Mouse (Mus musculus) heart, postnatal 0 days (tissue): Measurements from ENCODE around the gene Spsb2.

Source experiments
- CTCF ChIP-seq: IDR thresholded peaks from 2 replicates; pipeline ENCODE4 v1.5.1; 2016; ENCODE audit warnings: antibody characterized with exemption, control low read depth, low read depth
- EP300 ChIP-seq: IDR thresholded peaks from 2 replicates; pipeline ENCODE4 v1.6.1; 2016; ENCODE audit warnings: antibody characterized with exemption, low read depth

DNA sequence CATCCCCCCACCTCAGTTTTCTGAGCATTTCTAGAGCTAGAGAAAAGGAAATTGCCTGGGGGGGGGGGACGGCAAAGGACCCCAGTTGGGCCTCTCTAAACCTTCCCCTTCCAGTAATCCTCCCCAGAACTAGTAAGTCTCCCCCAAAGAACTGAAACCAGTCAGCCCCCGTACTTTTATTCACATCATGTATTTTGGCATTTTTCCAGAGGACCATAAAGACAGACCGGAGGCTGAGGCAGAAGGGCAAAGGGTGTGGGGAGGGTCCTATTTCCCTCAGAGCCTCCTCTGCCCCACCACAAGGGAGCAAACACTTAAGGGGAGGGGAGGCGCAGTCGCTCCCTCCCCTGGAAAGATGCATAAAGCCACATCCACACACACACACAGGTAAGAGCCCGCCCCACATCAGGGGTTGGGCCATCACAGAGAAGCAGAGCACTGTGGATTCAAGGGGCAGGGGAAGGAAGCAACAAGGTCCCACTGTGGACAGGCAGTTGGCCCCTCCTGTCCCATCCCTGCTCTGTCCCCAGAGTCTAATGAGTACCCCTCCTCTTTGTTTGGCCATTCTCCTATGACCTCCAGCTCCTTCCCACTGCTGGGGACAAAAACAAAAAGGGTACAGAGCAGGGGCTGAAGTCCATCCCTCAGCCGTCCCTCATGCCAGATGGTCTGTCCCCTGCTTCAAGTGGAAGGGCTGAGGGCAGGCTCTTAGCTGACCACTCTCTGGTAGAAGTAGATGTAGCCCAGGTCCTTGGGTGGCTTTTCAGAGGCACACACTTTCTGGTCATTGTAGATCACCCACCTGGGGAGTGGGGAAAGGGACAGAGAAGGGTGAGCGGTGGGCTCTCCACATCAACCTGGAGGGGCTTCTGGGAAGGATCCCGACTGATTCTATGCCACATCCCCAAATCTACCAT is 6.7 kb downstream of the Spsb2 start:
- TF ChIP-seq CTCF (no peak), EP300 (no peak)
